Mouse (Mus musculus): ENCODE results near the gene Actg1. TPM values are rescaled to one million over a fixed set of nuclear protein-coding genes. Genes with fewer than 3 reads are reported as not detected.

Gene Actg1
- polyA plus RNA-seq, 1 experiment from 2014 or later: 4,418 TPM

DNA sequence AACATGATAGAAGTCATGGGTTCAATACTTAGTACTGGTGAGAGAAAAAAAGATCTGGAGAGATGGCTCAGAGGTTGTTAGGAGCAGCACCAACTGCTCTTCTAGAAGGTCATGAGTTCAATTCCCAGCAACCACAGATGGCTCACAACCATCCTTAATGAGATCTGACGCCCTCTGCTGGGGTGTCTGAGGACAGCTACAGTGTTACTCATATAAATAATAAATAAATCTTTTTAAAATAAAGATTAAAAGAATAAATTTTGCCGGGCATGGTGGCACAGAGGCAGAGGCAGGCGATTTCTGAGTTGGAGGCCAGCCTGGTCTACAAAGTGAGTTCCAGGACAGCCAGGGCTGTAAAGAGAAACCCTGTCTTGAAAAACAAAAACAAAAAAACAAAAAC is 9.6 kb downstream of the Actg1 start:
- H3K9ac ChIP-seq: no peak overlapping the region
- no peaks in the 10 kb centered on the region for H3K27me3 ChIP-seq (replicated peaks)
- H3K9me3 ChIP-seq: no peaks in the 10 kb centered on the region
- 74% methylated on average over 3 of the region's 3 CpGs for WGBS
- no peak for ATAC-seq (replicated peaks)
- H3K4me3 ChIP-seq: no peak overlapping the region
- no peak overlapping the region for H3K4me2 ChIP-seq
- peaks cover 5% of the 10 kb centered on the region; the same call in 1 of the 2 replicates for H3K4me1 ChIP-seq
- no peaks in the 10 kb centered on the region for H3K36me3 ChIP-seq (replicated peaks)
- H3K27ac ChIP-seq: no peak overlapping the region

DNA sequence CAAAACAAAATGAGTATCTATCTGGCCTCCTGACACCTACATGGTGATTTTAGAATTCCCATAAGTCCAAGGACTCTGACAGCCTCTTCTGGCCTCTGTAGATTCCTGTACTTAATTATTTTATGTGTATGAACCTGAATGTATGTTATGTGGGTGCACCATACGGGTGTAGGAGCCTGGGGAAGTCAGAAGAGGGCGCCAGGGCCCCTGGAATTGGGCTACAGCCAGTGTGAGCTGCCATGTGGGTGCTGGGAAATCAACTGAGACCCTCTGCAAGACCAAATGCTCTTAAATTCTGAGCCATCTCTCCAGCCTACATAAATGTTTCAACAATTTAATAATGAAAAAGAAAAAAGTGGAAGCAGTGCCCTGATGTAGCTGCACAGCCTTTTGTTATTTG is 10.9 kb downstream of the Actg1 start:
- Histone ChIP-seq H3K4me1 (no peaks in the 10 kb centered on the region), H3K4me3 (no peak overlapping the region), H3K36me3 (replicated peaks) (no peaks in the 10 kb centered on the region), H3K9me3 (no peaks in the 10 kb centered on the region), H3K27me3 (replicated peaks) (no peaks in the 10 kb centered on the region), H3K4me2 (no peak overlapping the region), H3K9ac (no peak overlapping the region), H3K27ac (no peak overlapping the region)
- ATAC-seq (replicated peaks): no peak
- WGBS: 32% methylated on average over 2 of the region's 2 CpGs

DNA sequence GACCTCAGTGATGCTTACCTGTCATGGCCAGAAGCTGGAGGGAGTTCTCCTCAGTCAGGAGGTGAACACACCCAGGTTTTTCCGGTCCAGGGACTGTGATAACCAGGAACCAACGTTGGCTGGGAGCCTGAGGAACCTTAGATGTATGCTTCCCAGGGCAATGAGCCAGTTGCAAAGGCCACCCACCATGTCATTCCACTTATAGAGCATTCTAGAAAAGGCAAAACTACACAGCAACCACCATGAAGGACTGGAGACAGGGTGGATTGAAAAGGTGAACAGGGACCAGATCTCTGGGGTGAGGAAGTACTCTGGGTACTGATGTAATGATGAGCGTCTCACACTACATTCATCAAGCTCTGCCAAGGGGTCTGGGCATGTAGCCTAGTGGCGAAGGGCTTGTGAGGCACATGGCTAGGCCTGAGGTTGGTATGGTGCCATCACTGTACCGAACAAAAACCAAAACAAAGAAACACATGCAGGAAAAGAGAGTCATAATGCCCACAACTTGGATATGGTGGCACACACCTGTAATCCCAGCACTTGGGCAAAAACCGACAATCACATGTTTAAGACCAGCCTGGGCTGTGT is 12.8 kb downstream of the Actg1 start:
- no peak for ATAC-seq (replicated peaks)
- no peak overlapping the region for H3K4me2 ChIP-seq
- WGBS: 88% methylated on average over 6 of the region's 6 CpGs

DNA sequence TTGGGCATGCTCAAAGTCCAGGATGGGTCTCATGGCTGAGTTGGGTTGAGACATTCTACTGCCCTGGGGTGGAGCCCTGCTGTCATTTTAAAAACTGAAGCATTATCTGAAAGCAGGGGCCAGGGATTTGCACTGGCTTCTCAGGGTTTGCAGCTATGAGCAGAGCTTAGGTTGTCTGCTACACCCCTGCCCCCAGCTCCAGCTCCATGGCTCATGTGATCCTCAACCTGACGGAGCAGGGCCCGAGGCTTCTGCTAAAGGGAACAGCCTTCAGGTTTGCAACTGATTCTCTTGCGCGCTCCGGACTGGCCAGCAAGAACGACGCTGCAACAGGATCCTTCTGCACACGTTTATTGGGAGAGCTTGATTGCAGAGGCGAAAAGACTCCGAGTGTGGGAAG is 28.2 kb downstream of the Actg1 start:
- ATAC-seq (replicated peaks): no peak
- no peak overlapping the region for H3K27ac ChIP-seq
- no peaks in the 10 kb centered on the region for H3K36me3 ChIP-seq (replicated peaks)
- H3K4me1 ChIP-seq: peaks cover 19% of the 10 kb centered on the region
- H3K27me3 ChIP-seq (replicated peaks): no peaks in the 10 kb centered on the region
- H3K9me3 ChIP-seq: no peaks in the 10 kb centered on the region
- H3K4me3 ChIP-seq: no peak overlapping the region
- WGBS: 96% methylated on average over 10 of the region's 10 CpGs
- H3K9ac ChIP-seq: no peak overlapping the region
- no peak overlapping the region for H3K4me2 ChIP-seq

More for the DNA sequence above, 12.8 kb downstream of the Actg1 start:
- no peak overlapping the region for H3K9ac ChIP-seq
- no peak overlapping the region for H3K4me3 ChIP-seq
- no peaks in the 10 kb centered on the region for H3K36me3 ChIP-seq (replicated peaks)
- H3K4me1 ChIP-seq: no peaks in the 10 kb centered on the region
- no peaks in the 10 kb centered on the region for H3K27me3 ChIP-seq (replicated peaks)
- no peaks in the 10 kb centered on the region; the same call in 1 of the 2 replicates for H3K9me3 ChIP-seq
- H3K27ac ChIP-seq: no peak overlapping the region

DNA sequence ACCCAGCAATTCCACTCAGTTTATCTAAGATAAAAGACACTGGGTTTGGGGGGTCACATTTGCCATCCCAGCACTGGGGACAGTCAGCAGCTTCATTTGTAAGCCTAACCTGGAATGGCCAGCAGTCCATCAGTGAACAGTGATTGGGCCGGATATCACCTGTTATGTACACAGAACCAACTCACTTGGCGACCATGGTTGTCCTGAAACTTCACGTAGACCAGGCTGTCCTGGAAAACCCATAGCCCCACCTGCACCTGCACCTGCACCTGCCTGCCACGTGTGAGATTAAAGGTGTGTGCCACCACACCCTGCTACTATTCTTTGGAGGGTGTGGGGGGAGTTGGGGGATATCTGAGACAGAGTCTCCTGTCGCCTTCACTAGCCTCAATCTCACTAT is 29.0 kb downstream of the Actg1 start:
- ATAC-seq (replicated peaks): no peak
- H3K4me3 ChIP-seq: no peak overlapping the region
- no peaks in the 10 kb centered on the region for H3K36me3 ChIP-seq (replicated peaks)
- no peak overlapping the region for H3K9ac ChIP-seq
- H3K4me1 ChIP-seq: peaks cover 27% of the 10 kb centered on the region
- H3K9me3 ChIP-seq: no peaks in the 10 kb centered on the region
- WGBS: 89% methylated on average over 5 of the region's 5 CpGs
- no peak overlapping the region for H3K4me2 ChIP-seq
- no peaks in the 10 kb centered on the region for H3K27me3 ChIP-seq (replicated peaks)
- H3K27ac ChIP-seq: no peak overlapping the region

DNA sequence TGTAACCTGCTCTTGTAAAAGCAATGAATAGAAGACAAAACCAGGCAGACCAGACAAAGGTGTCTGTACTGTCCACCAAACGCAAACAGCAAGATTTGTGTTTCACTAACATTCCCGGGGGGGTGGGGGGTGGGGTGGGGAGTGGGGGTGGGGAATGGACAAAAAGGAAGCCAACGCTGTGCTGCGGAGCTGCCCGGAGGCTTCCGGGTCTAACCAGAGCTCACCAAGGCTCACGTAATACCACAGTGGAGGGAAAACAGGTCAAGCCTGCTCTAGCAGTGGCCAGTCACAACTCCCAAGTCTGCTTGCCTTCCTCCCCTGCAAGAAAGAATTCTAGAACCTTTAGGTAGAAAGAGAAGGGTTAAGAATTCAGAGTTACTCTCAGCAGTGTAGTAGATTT is 30.9 kb downstream of the Actg1 start:
- Histone ChIP-seq H3K4me3 (peak overlapping the region; percentile 42; the same call in 1 of the 2 replicates), H3K36me3 (replicated peaks) (no peaks in the 10 kb centered on the region), H3K9ac (0 out of 2 replicates have a peak overlapping the region, but pooled peaks have one; percentile 70), H3K4me2 (peak overlapping the region; percentile 73), H3K9me3 (no peaks in the 10 kb centered on the region), H3K4me1 (peaks cover 28% of the 10 kb centered on the region), H3K27ac (peak overlapping the region; percentile 98), H3K27me3 (replicated peaks) (no peaks in the 10 kb centered on the region)
- ATAC-seq (replicated peaks): no peak
- WGBS: 50% methylated on average over 7 of the region's 7 CpGs

GRCm38 (mm10) chr11:120316690-120317254 is 31.6 kb downstream of the Actg1 start:
- Histone ChIP-seq H3K4me1 (peaks cover 32% of the 10 kb centered on the region), H3K27ac (peak overlapping the region; percentile 98), H3K4me3 (peak overlapping the region; percentile 42), H3K4me2 (peak overlapping the region; percentile 73), H3K27me3 (replicated peaks) (no peaks in the 10 kb centered on the region), H3K36me3 (replicated peaks) (no peaks in the 10 kb centered on the region), H3K9ac (peak overlapping the region; percentile 70), H3K9me3 (no peaks in the 10 kb centered on the region)
- WGBS: 23% methylated on average over 13 of the region's 13 CpGs
- ATAC-seq (replicated peaks): 0 out of 2 replicates have a peak, but pooled peaks have one; percentile 15

GRCm38 (mm10) chr11:120315832-120316689 is 32.3 kb downstream of the Actg1 start:
- WGBS: under 1% methylated on average over 37 of the region's 37 CpGs

DNA sequence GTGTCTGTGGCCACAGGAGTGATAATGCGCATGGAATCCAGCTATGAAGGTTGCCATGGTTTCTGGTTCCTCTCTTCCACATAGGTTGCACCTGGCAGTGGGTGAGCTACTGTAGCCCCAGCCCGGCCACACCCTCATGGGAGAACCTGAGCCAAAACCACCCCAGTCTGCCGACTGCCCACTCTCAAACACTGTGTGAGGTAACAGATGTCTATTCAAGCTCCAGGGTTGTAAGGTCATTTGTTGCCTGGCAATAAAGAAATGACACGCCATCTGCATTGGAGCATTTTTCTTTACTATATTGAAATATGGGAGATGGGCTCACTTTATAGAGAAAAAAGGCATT is 33.0 kb downstream of the Actg1 start:
- WGBS: 8% methylated on average over 4 of the region's 4 CpGs
- Histone ChIP-seq H3K27me3 (replicated peaks) (no peaks in the 10 kb centered on the region), H3K27ac (peak overlapping the region; percentile 98), H3K9me3 (no peaks in the 10 kb centered on the region), H3K9ac (peak overlapping the region; percentile 38), H3K4me2 (peak overlapping the region; percentile 73), H3K36me3 (replicated peaks) (no peaks in the 10 kb centered on the region), H3K4me1 (peaks cover 43% of the 10 kb centered on the region), H3K4me3 (peak overlapping the region; percentile 42)
- ATAC-seq (replicated peaks): 0 out of 2 replicates have a peak, but pooled peaks have one; percentile 19

More at GRCm38 (mm10) chr11:120315832-120316689, 32.3 kb downstream of the Actg1 start:
- no peaks in the 10 kb centered on the region for H3K36me3 ChIP-seq (replicated peaks)
- H3K4me2 ChIP-seq: peak overlapping the region; percentile 73
- H3K27me3 ChIP-seq (replicated peaks): no peaks in the 10 kb centered on the region
- peak overlapping the region; percentile 70 for H3K9ac ChIP-seq
- peak overlapping the region; percentile 42 for H3K4me3 ChIP-seq
- H3K27ac ChIP-seq: peak overlapping the region; percentile 98
- H3K9me3 ChIP-seq: no peaks in the 10 kb centered on the region
- H3K4me1 ChIP-seq: peaks cover 39% of the 10 kb centered on the region
- peak; percentile 97 for ATAC-seq (replicated peaks)

GRCm38 (mm10) chr11:120314721-120315415 is 33.5 kb downstream of the Actg1 start:
- Histone ChIP-seq H3K4me3 (peak overlapping the region; percentile 42), H3K27ac (peak overlapping the region; percentile 98), H3K36me3 (replicated peaks) (no peaks in the 10 kb centered on the region), H3K4me1 (peaks cover 47% of the 10 kb centered on the region), H3K9ac (peak overlapping the region; percentile 38), H3K4me2 (peak overlapping the region; percentile 73), H3K9me3 (no peaks in the 10 kb centered on the region), H3K27me3 (replicated peaks) (no peaks in the 10 kb centered on the region)
- no peak for ATAC-seq (replicated peaks)
- WGBS: 33% methylated on average over 16 of the region's 16 CpGs

- H3K27ac ChIP-seq: peak overlapping the region; percentile 98
- H3K27me3 ChIP-seq (replicated peaks): no peaks in the 10 kb centered on the region
- WGBS: 48% methylated on average over 6 of the region's 6 CpGs
- no peak overlapping the region for H3K4me3 ChIP-seq
- H3K4me2 ChIP-seq: no peak overlapping the region
- H3K9me3 ChIP-seq: no peaks in the 10 kb centered on the region
- no peaks in the 10 kb centered on the region for H3K36me3 ChIP-seq (replicated peaks)
- no peak overlapping the region for H3K9ac ChIP-seq
- peaks cover 47% of the 10 kb centered on the region for H3K4me1 ChIP-seq
- ATAC-seq (replicated peaks): no peak
Measured at GRCm38 (mm10) chr11:120313906-120314685, 34.2 kb downstream of the Actg1 start.

Data from midbrain, embryonic 15.5 days (tissue).